Mouse (Mus musculus) urinary bladder, postnatal 14 days (tissue): ENCODE results near the gene Sim2.

ENCODE experiments used
- DNase-seq: peaks from one replicate; pipeline ENCODE4 v3.0.0; 2021; ENCODE audit warnings: low spot score

The Sim2 gene

GRCm38 (mm10) chr16:94095109-94095822 lies 10.5 kb downstream of the Sim2 start:
- DNase-seq: no peak

DNA sequence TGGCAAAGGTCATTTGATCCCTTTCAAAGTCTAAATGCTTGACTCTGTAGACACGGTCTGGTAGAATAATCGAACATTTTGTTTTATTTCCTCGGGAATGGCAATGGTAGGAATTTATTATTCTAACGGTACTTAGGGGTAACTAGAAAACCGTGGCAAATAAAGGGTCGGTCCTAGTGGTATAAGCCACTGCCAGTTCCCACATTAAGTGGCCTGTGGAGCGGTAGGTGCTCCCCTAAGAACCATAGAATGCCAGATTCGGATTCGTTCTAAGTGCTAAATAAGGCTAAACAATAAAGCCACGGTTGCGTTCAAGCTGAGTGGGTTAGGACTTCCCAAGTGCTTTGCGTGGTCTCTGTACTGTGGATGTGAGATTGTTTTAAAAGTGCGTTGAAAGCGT lies 11.7 kb downstream of the Sim2 start:
- no peak for DNase-seq

- DNase-seq: no peak
These were observed 13.2 kb downstream of the Sim2 start for GRCm38 (mm10) chr16:94097724-94098455.

GRCm38 (mm10) chr16:94113160-94113559 lies 28.4 kb downstream of the Sim2 start:
- DNase-seq: no peak

- no peak for DNase-seq
These were observed 30.0 kb downstream of the Sim2 start for GRCm38 (mm10) chr16:94114693-94115092.

GRCm38 (mm10) chr16:94117333-94117732 lies 32.6 kb downstream of the Sim2 start:
- no peak for DNase-seq

DNA sequence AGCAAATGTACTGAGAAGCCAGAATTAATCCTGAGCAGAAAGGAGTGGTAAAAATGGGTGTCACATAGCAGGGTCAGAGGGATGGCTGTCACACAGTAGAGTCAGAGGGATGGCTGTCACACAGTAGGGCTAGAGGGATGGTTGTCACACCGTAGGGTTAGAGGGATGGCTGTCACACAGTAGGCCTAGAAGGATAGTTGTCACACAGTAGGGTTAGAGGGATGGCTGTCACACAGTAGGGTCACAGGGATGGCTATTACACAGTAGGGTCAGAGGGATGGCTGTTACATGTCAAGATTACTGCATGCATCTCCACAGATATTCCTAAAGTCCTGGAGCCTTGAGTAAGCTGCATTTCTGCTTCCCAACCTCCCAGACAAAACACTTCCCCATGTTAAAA lies 33.7 kb downstream of the Sim2 start:
- DNase-seq: no peak

- DNase-seq: no peak
These were observed 37.6 kb downstream of the Sim2 start for GRCm38 (mm10) chr16:94122347-94122746.

DNA sequence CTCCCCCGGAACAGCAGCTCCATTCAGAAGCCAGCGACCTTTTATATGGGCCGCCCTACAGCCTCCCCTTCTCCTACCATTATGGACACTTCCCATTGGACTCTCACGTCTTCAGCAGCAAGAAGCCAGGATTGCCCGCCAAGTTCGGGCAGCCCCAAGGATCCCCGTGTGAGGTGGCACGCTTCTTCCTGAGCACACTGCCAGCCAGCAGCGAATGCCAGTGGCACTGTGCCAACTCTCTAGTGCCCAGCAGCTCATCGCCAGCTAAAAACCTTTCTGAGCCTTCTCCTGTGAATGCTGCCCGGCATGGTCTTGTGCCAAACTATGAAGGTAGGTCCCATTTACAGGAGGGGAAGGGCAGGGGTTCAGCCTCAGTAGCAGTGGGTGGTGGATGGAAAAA lies 38.5 kb downstream of the Sim2 start:
- DNase-seq: peak; percentile 24

DNA sequence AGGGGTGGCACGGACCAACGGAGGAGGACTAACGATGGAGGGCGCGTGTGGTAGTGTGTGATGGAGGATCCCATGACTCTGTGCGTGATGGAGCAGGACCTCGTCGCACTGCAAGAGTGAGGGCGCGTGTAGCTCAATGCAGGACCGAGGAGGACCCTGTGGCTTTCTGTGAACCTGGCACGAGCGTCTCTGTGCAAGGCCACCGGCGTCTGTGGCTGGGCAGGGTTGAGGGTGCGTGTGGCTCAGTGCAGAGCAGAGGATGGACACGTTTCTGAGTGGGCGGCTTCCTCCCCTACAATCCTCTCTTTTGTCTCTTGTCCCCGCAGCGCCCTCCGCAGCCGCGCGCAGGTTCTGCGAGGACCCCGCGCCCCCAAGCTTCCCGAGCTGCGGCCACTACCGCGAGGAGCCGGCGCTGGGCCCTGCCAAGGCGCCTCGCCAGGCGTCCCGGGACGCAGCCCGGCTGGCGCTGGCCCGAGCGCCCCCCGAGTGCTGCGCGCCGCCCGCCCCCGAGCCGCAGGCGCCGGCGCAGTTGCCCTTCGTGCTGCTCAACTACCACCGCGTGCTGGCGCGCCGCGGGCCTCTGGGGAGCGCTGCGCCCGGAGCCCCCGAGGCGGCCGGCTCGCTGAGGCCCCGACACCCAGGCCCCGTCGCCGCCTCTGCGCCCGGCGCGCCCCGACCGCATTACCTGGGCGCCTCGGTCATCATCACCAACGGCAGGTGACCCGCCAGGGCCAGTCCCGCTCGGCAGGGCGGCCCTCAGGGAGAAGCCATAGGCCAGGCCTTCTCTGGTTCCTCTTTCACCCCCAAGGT lies 40.6 kb downstream of the Sim2 start:
- no peak for DNase-seq

GRCm38 (mm10) chr16:94126200-94126599 lies 41.5 kb downstream of the Sim2 start:
- no peak for DNase-seq

- no peak for DNase-seq
These were observed 43.6 kb downstream of the Sim2 start for GRCm38 (mm10) chr16:94128236-94128835.

DNA sequence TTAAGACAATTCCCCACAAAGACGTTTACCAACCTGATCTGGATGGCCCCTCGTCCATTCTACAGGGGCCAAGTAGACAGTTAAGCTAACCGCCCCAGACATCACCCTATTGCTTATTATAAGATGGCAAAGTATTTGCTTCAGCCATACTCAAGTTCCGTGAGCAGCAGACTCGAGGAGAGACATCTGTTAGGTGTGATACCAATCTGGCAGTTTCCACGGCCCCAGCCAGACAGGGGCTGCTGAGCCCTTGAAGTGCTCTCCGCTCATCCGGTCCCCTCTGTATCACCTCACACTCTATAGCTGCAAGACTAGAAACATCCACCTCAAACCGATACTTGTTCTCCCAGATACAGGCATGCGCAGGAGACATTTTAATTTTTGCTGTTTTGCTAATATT lies 49.5 kb downstream of the Sim2 start:
- no peak for DNase-seq

- no peak for DNase-seq
These were observed 56.0 kb downstream of the Sim2 start for GRCm38 (mm10) chr16:94140746-94141145.

DNA sequence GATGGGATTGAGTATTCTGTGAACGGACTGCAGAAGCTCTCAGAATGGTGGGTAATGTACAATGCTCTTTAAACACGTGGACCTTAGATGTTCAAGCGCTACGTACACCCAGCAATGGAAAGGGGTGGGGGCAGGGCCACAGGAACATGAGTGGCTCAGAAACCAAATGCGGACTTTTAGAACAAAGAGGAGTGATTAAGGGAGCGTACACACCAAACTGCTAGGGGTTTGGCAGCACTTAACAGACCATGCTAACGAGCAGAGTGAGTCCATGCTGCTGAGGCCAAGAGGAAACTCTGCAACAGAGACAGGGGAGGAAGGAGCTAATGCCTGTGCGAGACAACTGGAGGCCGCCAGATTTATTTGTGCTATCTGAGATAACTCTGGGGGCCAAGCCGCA lies 58.6 kb downstream of the Sim2 start:
- no peak for DNase-seq

DNA sequence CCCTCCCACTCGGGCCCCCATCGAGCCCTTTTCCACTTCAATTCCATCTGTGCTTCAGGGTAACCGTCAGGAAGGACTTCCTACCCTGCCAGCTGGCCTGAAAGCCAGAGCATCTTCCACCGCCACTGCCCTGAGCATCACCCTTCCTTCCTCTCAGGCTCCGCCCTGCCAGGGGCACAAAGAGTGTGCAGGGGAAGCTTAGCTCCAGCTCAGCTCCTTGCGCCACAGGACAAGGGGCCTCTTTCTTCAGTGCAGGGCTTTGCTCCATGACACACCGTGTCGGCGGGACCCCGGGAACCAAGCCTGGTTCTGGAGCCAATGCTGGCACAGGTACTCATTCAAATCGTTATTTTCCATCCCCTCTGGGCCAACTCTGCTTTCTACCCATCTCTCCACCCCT lies 63.4 kb downstream of the Sim2 start:
- DNase-seq: no peak

- no peak for DNase-seq
These were observed 65.7 kb downstream of the Sim2 start for GRCm38 (mm10) chr16:94150125-94151103.

GRCm38 (mm10) chr16:94155041-94155653 lies 70.4 kb downstream of the Sim2 start:
- DNase-seq: no peak

GRCm38 (mm10) chr16:94157819-94158218 lies 73.1 kb downstream of the Sim2 start:
- DNase-seq: no peak

GRCm38 (mm10) chr16:94162000-94162399 lies 77.3 kb downstream of the Sim2 start:
- DNase-seq: no peak

DNA sequence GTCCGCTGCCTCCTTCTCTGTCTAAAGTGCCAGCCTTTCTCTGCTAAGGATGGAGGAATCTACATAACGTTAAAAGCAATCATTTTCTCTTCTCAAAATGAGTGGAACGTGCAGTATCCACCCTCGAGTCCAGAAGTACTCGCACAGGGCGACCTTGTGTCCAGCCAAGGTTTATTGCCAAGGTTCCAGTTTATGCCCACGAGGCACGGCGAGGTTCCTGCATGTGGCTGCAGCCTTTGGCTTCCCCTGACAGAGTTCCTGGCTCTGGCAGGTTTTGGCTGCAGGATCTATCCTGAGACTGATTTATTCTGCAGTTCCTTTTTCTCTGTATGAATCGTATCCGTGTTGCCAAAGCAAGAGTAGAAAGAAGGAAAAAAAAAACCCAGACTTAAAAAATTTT lies 78.3 kb downstream of the Sim2 start:
- no peak for DNase-seq
